8 mouse cellular contexts compared by ENCODE assay signal in the genomic region with DNA sequence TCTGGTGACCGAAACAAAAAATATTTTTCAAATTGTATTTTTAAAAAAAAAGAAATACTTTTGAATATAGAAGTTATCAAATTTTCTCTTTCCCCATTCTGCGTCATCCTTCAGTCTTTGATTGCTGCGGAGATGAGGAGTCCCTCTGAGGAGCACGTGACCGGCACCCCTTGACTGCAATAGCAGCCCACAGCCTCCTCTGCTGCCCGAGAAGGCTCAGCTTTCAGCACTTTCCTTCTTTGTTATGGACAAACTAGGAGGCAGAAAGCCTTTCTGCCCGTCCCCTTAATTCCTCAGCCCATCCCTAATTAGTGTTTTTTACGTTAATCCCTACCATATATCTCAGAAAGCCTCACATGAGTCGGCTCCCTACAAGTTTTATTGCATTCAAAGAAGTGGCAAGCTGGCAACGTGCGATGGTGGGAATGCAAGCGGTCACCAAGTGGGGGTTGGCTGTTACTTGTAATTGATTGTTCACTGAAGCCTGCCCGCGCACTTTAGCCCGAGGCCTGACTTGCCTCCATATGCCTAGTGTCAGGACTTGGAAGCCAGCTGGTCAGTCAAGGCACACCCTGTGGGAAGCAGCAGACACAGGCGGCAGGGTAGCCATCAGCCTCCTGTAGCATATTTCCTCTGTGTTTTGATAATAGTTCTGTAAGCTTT.
DNase-seq lines count a peak whose midpoint lies in the region; ATAC-seq and TF ChIP-seq lines count a peak whose summit lies in the region.

No protein-coding gene starts in this region.

- ATAC-seq in heart, embryonic 14.5 days (ENCODE audit: insufficient number of reproducible peaks, insufficient read depth, low FRiP score, low read depth): no peak
- peak; percentile 44; the same call in 1 of the 2 replicates for ATAC-seq in midbrain, postnatal 0 days (ENCODE audit: low FRiP score)
- ATAC-seq in megakaryocyte, adult 5-6 weeks (ENCODE audit: poor library complexity, severe bottlenecking): no peak

- H3K9ac ChIP-seq in heart, embryonic 14.5 days (ENCODE audit: low read length): peak overlapping the region; percentile 6; the same call in 1 of the 2 replicates
- H3K9ac ChIP-seq in midbrain, postnatal 0 days (replicated peaks; ENCODE audit: low read length, poor library complexity, severe bottlenecking): 0 out of 2 replicates have a peak overlapping the region, but pooled peaks have one; percentile 5

- intact Hi-C loops in gastrocnemius, postnatal 14 days (cut with DNase I; ENCODE audit: low total_unique reads): no loop called here

- peaks cover 5 to 8% of the 10 kb centered on the region in 2 experiments; a peak in 3 of 4 replicates for H3K4me1 ChIP-seq in heart, embryonic 14.5 days (ENCODE audit: control insufficient read depth in 2 of 2, insufficient read depth in 2 of 2, low read length in 2 of 2)
- H3K4me1 ChIP-seq in cerebellum, adult 2 months (ENCODE audit: control insufficient read depth, insufficient read depth, low read length): peaks cover 11% of the 10 kb centered on the region; the same call in 1 of the 2 replicates
- H3K4me1 ChIP-seq in hindbrain, embryonic 10.5 days (replicated peaks): peaks cover 75% of the 10 kb centered on the region
- peaks cover 8% of the 10 kb centered on the region; the same call in 1 of the 2 replicates for H3K4me1 ChIP-seq in midbrain, postnatal 0 days (ENCODE audit: insufficient read depth, low read length)

- no peaks in the 10 kb centered on the region for H3K9me3 ChIP-seq in heart, embryonic 14.5 days (ENCODE audit: control insufficient read depth, low read length)
- H3K9me3 ChIP-seq in hindbrain, embryonic 10.5 days: no peaks in the 10 kb centered on the region
- H3K9me3 ChIP-seq in midbrain, postnatal 0 days (ENCODE audit: low read length): no peaks in the 10 kb centered on the region

- no peaks in the 10 kb centered on the region for H3K27me3 ChIP-seq in heart, embryonic 14.5 days (ENCODE audit: control insufficient read depth, insufficient read depth, low read length)
- no peaks in the 10 kb centered on the region for H3K27me3 ChIP-seq in cerebellum, adult 2 months (ENCODE audit: control insufficient read depth, insufficient read depth, low read length)
- H3K27me3 ChIP-seq in hindbrain, embryonic 10.5 days (ENCODE audit: insufficient read depth, poor library complexity, severe bottlenecking): no peaks in the 10 kb centered on the region; the same call in 1 of the 2 replicates
- no peaks in the 10 kb centered on the region for H3K27me3 ChIP-seq in midbrain, postnatal 0 days (ENCODE audit: insufficient read depth, low read length)

- H3K27ac ChIP-seq in heart, embryonic 14.5 days (replicated peaks in 1 of 2; ENCODE audit: control insufficient read depth in 1 of 2, insufficient read depth in 1 of 2, low read depth in 2 of 2, low read length in 2 of 2): no peak overlapping the region
- no peak overlapping the region for H3K27ac ChIP-seq in cerebellum, adult 2 months (ENCODE audit: insufficient read depth, low read length)
- H3K27ac ChIP-seq in hindbrain, embryonic 10.5 days: peak overlapping the region; percentile 78
- no peak overlapping the region for H3K27ac ChIP-seq in midbrain, postnatal 0 days (ENCODE audit: low read depth, low read length)

- DNase-seq in heart, postnatal 4 days: no peak
- peak; percentile 62 to 76 for DNase-seq in cerebellum, adult 2 months
- peak; percentile 82 for DNase-seq in hindbrain, embryonic 10.5 days (ENCODE audit: low spot score)
- peak; percentile 80 for DNase-seq in midbrain, postnatal 0 days (ENCODE audit: low spot score)
- no peak for DNase-seq in urinary bladder, adult 18-20 months (ENCODE audit: low spot score in 2 of 2)
- DNase-seq in gastrocnemius, postnatal 14 days: no peak

- TF ChIP-seq POLR2A in cerebellum, adult 2 months (IDR thresholded peaks at IDR 0.05; ENCODE audit: borderline replicate concordance, insufficient read depth, low read length): no peak

- no peaks in the 10 kb centered on the region for H3K36me3 ChIP-seq in heart, embryonic 14.5 days (ENCODE audit: control insufficient read depth, insufficient read depth, low read length)
- no peaks in the 10 kb centered on the region for H3K36me3 ChIP-seq in hindbrain, embryonic 10.5 days
- H3K36me3 ChIP-seq in midbrain, postnatal 0 days (ENCODE audit: insufficient read depth, low read length): no peaks in the 10 kb centered on the region

- H3K4me2 ChIP-seq in heart, embryonic 14.5 days (ENCODE audit: low read length): peak overlapping the region; percentile 64
- H3K4me2 ChIP-seq in midbrain, postnatal 0 days (ENCODE audit: low read depth, low read length, poor library complexity, severe bottlenecking): peak overlapping the region; percentile 42

- H3K4me3 ChIP-seq in heart, embryonic 14.5 days (ENCODE audit: control insufficient read depth in 1 of 2, insufficient read depth in 1 of 2, low read depth in 1 of 2, low read length in 2 of 2): peak overlapping the region; percentile 21 to 22; a peak in 2 of 4 replicates
- no peak overlapping the region for H3K4me3 ChIP-seq in cerebellum, adult 2 months (replicated peaks; ENCODE audit: insufficient read depth, low read depth, low read length)
- peak overlapping the region; percentile 16; the same call in 1 of the 2 replicates for H3K4me3 ChIP-seq in hindbrain, embryonic 10.5 days
- H3K4me3 ChIP-seq in midbrain, postnatal 0 days (ENCODE audit: low read depth, low read length): peak overlapping the region; percentile 13; the same call in 1 of the 2 replicates

- no peak for TF ChIP-seq CTCF in cerebellum, adult 2 months (IDR thresholded peaks at IDR 0.05; ENCODE audit: borderline replicate concordance, insufficient read depth, low read depth, low read length)
- peak; percentile 15; the same call in 1 of the 2 replicates for TF ChIP-seq CTCF in midbrain, postnatal 0 days (IDR thresholded peaks at IDR 0.05)

- 19% methylated on average over 16 of the region's 16 CpGs for WGBS in heart, embryonic 14.5 days
- WGBS in cerebellum, adult 2 months: 32% methylated on average over 16 of the region's 16 CpGs
- WGBS in hindbrain, embryonic 10.5 days: 7% methylated on average over 16 of the region's 16 CpGs
- 11% methylated on average over 16 of the region's 16 CpGs for WGBS in midbrain, postnatal 0 days

Comparison
In these comparisons a context has a peak if more than half of its experiments do, and no peak if none do; other contexts are left out.
1. DNase-seq: peak in cerebellum, adult 2 months (2 of 2), hindbrain, embryonic 10.5 days (single experiment) and midbrain, postnatal 0 days (single experiment); none in heart, postnatal 4 days (single experiment), urinary bladder, adult 18-20 months (0 of 2) and gastrocnemius, postnatal 14 days (single experiment).